Mouse (Mus musculus) liver, adult 2 months (tissue): Measurements from ENCODE around the gene Nr2f2. TPM values are rescaled to one million over a fixed set of nuclear protein-coding genes. Genes with fewer than 3 reads are reported as not detected.

ENCODE experiments used
- DNase-seq: peaks from one replicate; pipeline ENCODE4 v3.0.0-alpha.2; 2011; ENCODE audit warnings: low read depth, low spot score; ENCODE audit errors: extremely low read depth
- H3K27ac ChIP-seq: fragments of 200-500 bp; replicated peaks from 2 replicates; pipeline ENCODE4 v1.5.1; 2012; ENCODE audit warnings: low read depth, mild to moderate bottlenecking, control low read depth, inconsistent platforms, low read length; ENCODE audit not compliant: insufficient read depth
- H3K27me3 ChIP-seq: fragments of 200-500 bp; 2 replicates; pipeline ENCODE4 v1.6.1; 2012; ENCODE audit warnings: mild to moderate bottlenecking, moderate library complexity, low read length, inconsistent platforms; ENCODE audit not compliant: control insufficient read depth, insufficient read depth
- H3K36me3 ChIP-seq: fragments of 200-500 bp; 2 replicates; pipeline ENCODE4 v1.6.1; 2012; ENCODE audit warnings: low read length, inconsistent platforms; ENCODE audit not compliant: control insufficient read depth, insufficient read depth
- H3K4me1 ChIP-seq: fragments of 200-500 bp; 2 replicates; pipeline ENCODE4 v1.6.1; 2011; ENCODE audit warnings: low read length; ENCODE audit not compliant: control insufficient read depth, insufficient read depth
- H3K4me3 ChIP-seq: fragments of 200-500 bp; 2 replicates; pipeline ENCODE4 v1.5.1; 2011; ENCODE audit warnings: low read depth, mild to moderate bottlenecking, control low read depth, low read length, moderate library complexity; ENCODE audit not compliant: insufficient read depth
- H3K79me2 ChIP-seq: fragments of 200-500 bp; 2 replicates; pipeline ENCODE4 v1.6.1; 2012; ENCODE audit warnings: inconsistent platforms, mild to moderate bottlenecking, low read length, moderate library complexity; ENCODE audit not compliant: control insufficient read depth, insufficient read depth
- H3K9ac ChIP-seq: fragments of 200-500 bp; 2 replicates; pipeline ENCODE4 v1.6.1; 2012; ENCODE audit warnings: low read depth, mild to moderate bottlenecking, control low read depth, inconsistent platforms, low read length
- CTCF ChIP-seq: fragments of 200-500 bp; IDR thresholded peaks from 2 replicates; pipeline ENCODE4 v1.5.1; 2011; ENCODE audit warnings: low read depth, low read length, control low read depth
- POLR2A ChIP-seq: fragments of 200-500 bp; IDR thresholded peaks from 2 replicates; pipeline ENCODE4 v1.6.1; 2011; ENCODE audit warnings: low read length, control low read depth; ENCODE audit not compliant: insufficient read depth; ENCODE audit errors: extremely low read depth
- WGBS: fragments of 180-500 bp; shearing (Covaris S2); methylation state at CpG from one replicate; pipeline ENCODE4 v1.1.7; 2018; 5-methylcytosine and 5-hydroxymethylcytosine counted together
- polyA plus RNA-seq: library from polyadenylated mRNA; depleted of rRNA; stranded (reverse); fragments of >200 nt; gene quantifications from 2 replicates; pipeline ENCODE4 v1.2.3, GENCODE M21; 2012
- total RNA-seq: library from RNA; depleted of rRNA; stranded (reverse); fragments of >200 nt; gene quantifications from 2 replicates; pipeline ENCODE4 v1.2.3, GENCODE M21; 2014

The Nr2f2 gene
- total and polyA plus RNA-seq, 2 experiments = 14.5 to 84.0 TPM

- H3K9ac ChIP-seq = no peak overlapping the region
- WGBS = 75% methylated on average over 6 of the region's 6 CpGs
- peaks cover 4% of the 10 kb centered on the region; the same call in 1 of the 2 replicates for H3K4me1 ChIP-seq
- no peak for DNase-seq
- no peak overlapping the region for H3K4me3 ChIP-seq
- TF ChIP-seq CTCF (no peak), POLR2A (no peak)
- no peak overlapping the region for H3K27ac ChIP-seq
- peaks cover 2% of the 10 kb centered on the region; the same call in 1 of the 2 replicates for H3K27me3 ChIP-seq
- no peaks in the 10 kb centered on the region for H3K36me3 ChIP-seq
- no peaks in the 10 kb centered on the region for H3K79me2 ChIP-seq
Observed at GRCm38 (mm10) chr7:70368268-70368655, 1.7 kb upstream of the Nr2f2 start.

DNA sequence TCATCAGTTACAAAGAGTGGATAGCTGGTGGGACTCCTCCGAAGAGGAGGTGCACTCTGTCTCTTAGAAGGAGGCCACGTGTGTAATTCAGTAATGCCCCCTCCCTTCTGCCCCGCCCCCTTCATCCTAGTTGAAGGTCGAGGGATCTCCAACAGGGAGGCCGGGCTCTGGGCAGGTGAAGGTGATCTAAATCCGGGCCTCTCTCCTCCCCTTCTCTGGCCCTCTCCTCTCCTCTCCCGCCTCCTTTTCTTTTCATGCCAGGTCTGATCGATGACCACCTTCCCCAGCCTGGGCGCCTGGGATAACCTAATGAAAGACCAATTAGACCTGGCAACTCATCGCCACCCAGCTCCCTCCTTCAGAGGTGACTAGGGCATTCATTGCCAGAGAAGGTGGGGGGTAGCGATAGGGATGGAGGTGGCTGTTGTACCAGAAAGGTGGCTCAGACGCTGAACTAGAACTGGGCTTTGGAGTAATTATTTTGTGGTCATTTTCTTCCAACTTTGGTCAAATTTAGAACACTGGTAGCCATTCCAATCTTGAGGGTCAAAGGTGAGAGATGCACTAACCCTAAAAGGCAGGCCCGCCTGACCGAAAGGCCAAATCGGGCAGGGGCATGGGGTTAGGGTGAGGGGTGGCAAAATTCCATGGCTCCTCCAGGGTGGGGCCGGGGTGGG, 1.2 kb upstream of the Nr2f2 start:
- peak overlapping the region; percentile 1 for H3K4me3 ChIP-seq

GRCm38 (mm10) chr7:70366808-70367095, 217 bp upstream of the Nr2f2 start:
- Histone ChIP-seq H3K36me3 (no peaks in the 10 kb centered on the region), H3K4me1 (peaks cover 4% of the 10 kb centered on the region; the same call in 1 of the 2 replicates), H3K9ac (peak overlapping the region; percentile 53; the same call in 1 of the 2 replicates), H3K4me3 (peak overlapping the region; percentile 56), H3K27me3 (peaks cover 2% of the 10 kb centered on the region; the same call in 1 of the 2 replicates), H3K27ac (peak overlapping the region; percentile 28), H3K79me2 (no peaks in the 10 kb centered on the region)
- WGBS = 23% methylated on average over 1 of the region's 1 CpGs
- TF ChIP-seq POLR2A (no peak), CTCF (no peak)
- DNase-seq = no peak

More for the DNA sequence above, 1.2 kb upstream of the Nr2f2 start:
- Histone ChIP-seq H3K27ac (peak overlapping the region; percentile 44), H3K4me1 (peaks cover 4% of the 10 kb centered on the region; the same call in 1 of the 2 replicates), H3K79me2 (no peaks in the 10 kb centered on the region), H3K36me3 (no peaks in the 10 kb centered on the region), H3K9ac (peak overlapping the region; percentile 44; the same call in 1 of the 2 replicates), H3K27me3 (peaks cover 2% of the 10 kb centered on the region; the same call in 1 of the 2 replicates)
- WGBS = 63% methylated on average over 16 of the region's 16 CpGs
- no peak for TF ChIP-seq CTCF
- no peak for TF ChIP-seq POLR2A
- no peak for DNase-seq

DNA sequence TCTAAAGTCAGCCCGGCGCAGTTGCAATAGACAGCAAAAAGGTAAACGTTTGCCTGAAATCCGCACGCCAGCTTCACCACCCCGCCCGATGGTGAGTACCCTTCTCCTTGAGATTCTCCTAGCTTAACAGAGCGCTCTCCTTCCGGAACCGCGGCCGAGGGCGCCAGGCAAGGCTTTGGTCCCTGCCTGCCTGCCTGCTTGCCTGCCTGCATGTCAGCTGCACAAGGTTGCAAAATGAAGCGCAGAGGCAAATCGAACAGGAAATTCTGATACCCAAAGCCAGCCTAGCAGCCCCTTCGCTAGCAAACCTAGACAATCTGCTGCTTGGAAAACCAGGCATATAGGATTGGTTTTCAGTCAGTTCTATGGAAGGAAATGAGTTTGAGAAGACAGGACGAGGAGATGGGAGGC, 1.1 kb downstream of the Nr2f2 start:
- no peak for TF ChIP-seq CTCF
- 0 out of 2 replicates have a peak, but pooled peaks have one; percentile 10 for TF ChIP-seq POLR2A
- Histone ChIP-seq H3K36me3 (no peaks in the 10 kb centered on the region), H3K79me2 (no peaks in the 10 kb centered on the region), H3K27me3 (no peaks in the 10 kb centered on the region), H3K9ac (peak overlapping the region; percentile 53), H3K27ac (peak overlapping the region; percentile 28), H3K4me1 (peaks cover 2% of the 10 kb centered on the region; the same call in 1 of the 2 replicates), H3K4me3 (peak overlapping the region; percentile 56)
- no peak for DNase-seq
- 1% methylated on average over 17 of the region's 17 CpGs for WGBS

- DNase-seq = peak; percentile 74
- WGBS = 5% methylated on average over 3 of the region's 3 CpGs
- Histone ChIP-seq H3K9ac (peak overlapping the region; percentile 41), H3K27ac (0 out of 2 replicates have a peak overlapping the region, but pooled peaks have one; percentile 16), H3K4me1 (no peaks in the 10 kb centered on the region; the same call in 1 of the 2 replicates), H3K36me3 (no peaks in the 10 kb centered on the region), H3K4me3 (peak overlapping the region; percentile 56), H3K27me3 (no peaks in the 10 kb centered on the region), H3K79me2 (peaks cover 3% of the 10 kb centered on the region; the same call in 1 of the 2 replicates)
- TF ChIP-seq POLR2A (no peak), CTCF (peak; percentile 39)
Observed at GRCm38 (mm10) chr7:70364798-70365197, 1.7 kb downstream of the Nr2f2 start.

GRCm38 (mm10) chr7:70363351-70363750, 3.2 kb downstream of the Nr2f2 start:
- Histone ChIP-seq H3K27ac (no peak overlapping the region), H3K27me3 (no peaks in the 10 kb centered on the region), H3K4me1 (peaks cover under 1% of the 10 kb centered on the region; the same call in 1 of the 2 replicates), H3K9ac (no peak overlapping the region), H3K36me3 (no peaks in the 10 kb centered on the region), H3K4me3 (peak overlapping the region; percentile 20; the same call in 1 of the 2 replicates), H3K79me2 (peaks cover 8% of the 10 kb centered on the region; the same call in 1 of the 2 replicates)
- DNase-seq = no peak
- WGBS = 71% methylated on average over 4 of the region's 4 CpGs
- TF ChIP-seq POLR2A (no peak), CTCF (no peak)
